Mouse (Mus musculus) spleen, postnatal 36 days (tissue): ENCODE measurements around the gene Igsf8.
"Not testable (repeated sequence)": the region's sequence is repeated elsewhere in the genome, so short reads cannot be mapped to it uniquely, and the experiment has no call there.

Experiments used
- DNase-seq, 2 experiments: peaks; one replicate each; pipeline ENCODE4 v3.0.0; 2022; ENCODE audit warnings: low spot score in 2 of 2, mixed read lengths in 1 of 2

Gene Igsf8

GRCm38 (mm10) chr1:172261477-172262078 is at the start of gene Igsf8:
Gene Igsf8 (plus strand): TSS chr1:172261641.
- DNase-seq: no peak

- no peak for DNase-seq
These were observed 48.7 kb upstream of the Igsf8 start for GRCm38 (mm10) chr1:172212776-172213175.

DNA sequence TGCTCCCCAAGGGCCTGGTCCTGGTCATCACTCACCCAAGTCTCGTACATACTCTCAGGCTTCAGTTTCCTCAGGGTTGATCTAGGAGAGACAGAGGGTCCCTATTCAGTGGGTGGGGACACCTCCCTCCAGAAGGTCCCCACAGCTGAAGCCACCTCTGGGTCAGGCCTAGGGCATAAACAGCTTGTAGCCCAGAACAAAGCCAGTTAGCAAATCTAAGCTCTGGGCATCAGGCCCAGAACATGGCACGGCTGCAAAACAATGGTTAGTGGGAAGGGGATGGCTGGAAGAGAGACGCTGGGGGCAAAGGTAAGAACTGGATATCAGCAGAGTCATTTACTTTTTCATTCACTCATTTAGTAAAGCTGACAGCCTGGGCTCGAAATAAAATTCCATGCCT is 47.7 kb upstream of the Igsf8 start:
- DNase-seq: no peak

GRCm38 (mm10) chr1:172214748-172215147 is 46.7 kb upstream of the Igsf8 start:
- DNase-seq: no peak

DNA sequence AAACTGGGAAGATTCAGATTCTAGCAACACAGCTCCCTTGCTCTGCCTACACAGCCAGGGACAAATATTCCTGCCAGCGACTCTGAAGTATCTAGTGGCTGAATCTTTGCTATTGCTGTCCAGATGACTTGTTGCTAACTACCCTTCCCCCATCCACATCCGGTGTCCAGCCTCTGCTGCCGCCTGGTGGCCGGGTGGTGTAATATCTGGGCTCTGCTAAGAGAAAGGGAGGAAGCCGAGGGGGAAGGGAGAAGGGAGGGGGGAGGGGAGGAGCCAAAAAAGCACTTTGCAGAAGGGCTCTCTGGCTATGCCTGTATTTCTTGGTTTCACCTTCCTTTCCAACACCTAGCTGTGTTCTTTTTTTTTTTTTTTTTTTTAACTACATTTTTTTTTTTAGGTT is 44.3 kb upstream of the Igsf8 start:
- peak; percentile 91 for DNase-seq

DNA sequence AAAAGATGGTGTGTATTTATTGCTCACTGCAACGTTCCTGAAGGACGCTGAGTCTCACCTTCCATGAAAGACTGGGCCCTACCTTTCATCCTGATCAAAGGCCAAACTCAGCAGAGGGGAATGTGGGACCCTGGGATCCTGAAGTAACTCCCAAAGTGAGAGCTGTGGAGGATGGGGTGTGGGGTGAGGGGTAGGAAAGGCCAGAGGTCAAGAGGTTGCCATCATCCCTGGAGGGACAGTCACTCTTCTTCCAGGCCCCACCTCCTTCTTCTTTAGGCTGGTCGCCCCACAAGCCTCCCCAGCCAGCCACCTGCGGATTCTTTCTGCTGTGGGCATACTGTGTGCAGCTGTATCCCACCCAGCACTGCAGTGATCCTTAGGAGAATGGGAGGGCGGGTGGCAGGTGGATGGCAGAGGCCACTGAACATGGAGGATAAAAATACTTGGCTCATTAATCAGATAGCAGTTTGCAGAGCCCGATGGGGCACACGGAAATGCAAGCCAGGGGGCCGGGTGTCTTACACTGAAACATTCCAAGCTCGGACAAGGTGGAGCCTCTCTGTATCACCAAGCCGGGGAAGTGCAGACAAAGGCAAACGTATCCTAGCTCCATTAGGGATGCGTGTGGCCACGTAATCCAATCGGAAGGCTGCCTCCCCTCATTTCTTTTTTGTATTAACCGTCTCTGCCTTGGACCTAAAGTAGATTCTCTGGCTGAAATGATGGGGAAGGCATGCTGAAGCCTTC is 43.1 kb upstream of the Igsf8 start:
- no peak for DNase-seq

- DNase-seq: no peak
These were observed 41.7 kb upstream of the Igsf8 start, which contains the start of gene Casq1 for GRCm38 (mm10) chr1:172219451-172220406. Gene Casq1 (minus strand): TSS chr1:172219868.

- DNase-seq: peak in 1 of 2 experiments; percentile 20
These were observed 41.0 kb upstream of the Igsf8 start for GRCm38 (mm10) chr1:172220414-172220813.

DNA sequence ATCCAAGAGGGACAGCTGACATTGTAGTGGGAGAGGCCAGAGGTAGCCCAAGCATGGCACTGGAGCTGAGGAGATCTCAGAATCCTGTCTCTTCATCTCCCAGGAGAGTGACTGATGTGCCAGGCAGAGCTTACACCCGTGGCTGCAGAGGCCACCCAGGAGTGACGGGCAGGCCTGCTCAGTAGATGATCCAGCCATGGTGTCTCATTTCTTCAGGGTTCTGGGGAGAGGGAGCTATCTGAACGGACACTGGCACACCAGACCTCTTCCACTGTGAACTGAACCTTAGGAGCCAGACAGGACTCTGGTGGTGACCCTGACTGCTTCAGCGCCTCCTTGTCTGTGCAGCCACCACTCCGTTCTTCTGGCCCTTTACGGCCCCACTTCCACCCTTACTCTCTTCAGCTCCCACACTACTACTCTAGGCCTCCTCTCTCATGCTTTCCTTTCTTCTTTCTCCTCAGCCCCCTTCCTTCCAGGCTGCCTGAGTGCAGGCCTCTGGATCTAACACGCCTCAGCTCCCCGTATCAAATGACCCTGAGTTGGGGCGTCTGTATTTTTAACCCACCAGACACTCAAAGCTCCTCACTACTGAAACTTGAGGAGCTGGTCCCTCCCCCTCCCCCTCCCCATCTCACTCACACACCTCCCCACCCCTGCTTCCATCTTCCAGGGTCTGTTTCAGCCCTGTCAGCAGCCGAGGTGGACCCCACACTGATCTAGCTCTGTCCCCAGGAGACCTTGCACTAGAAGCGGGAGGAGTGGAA is 40.0 kb upstream of the Igsf8 start:
- DNase-seq: no peak

DNA sequence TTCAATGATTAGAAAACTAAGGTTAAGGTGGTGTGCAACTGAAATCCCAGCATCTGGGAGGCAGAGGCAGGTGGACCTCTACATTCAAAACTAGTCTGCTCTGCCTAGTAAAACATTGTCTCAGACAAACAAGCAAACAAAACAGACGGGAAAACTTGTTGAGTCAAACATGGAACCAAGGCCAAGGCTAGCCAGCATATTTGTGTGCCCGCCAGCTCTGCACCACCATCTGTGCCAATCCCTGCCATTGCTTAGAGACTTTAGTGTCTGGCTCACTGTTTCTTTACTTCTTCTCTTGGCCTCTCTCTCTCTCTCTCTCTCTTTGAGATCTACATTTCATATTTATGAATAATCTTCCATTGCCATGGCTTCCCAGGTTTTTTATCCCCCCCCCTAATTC is 33.2 kb upstream of the Igsf8 start:
- no peak for DNase-seq

GRCm38 (mm10) chr1:172229215-172229614 is 32.2 kb upstream of the Igsf8 start:
- DNase-seq: no peak

DNA sequence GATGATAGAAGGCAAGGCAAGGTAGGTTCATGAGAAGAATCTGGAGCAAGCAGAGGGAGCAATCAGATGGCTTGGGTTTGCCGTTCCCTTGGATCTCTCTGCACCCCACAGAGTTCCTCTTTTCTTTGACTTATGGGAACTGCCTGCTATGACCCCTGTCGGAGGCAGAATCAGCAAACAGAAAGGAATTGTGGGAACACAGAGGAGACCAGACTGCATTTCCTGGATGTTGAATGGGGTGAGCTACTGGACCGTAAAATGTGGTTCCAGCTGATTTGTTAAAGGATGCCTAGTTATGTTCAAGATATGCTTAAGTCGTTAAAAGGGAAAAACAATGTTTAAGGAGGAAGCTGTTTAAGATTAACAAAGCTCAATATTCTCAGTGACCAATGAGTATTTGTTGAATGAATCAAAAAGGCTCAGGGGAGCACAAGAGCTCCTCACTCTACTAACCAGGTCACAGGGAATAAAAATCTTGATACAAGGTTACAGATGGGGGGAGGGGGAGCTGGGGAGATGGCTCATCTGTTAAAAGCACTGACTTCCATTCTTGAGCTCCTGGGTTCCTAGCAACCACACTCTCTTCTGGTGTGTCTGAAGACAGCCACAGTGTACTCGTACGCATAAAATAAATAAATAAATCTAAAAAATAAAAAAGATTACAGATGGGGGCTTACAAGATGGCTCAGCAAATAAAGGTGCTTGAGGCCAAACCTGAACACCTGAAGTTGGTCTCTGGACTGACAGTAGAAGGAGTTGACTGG is 20.3 kb upstream of the Igsf8 start:
- DNase-seq: no peak

GRCm38 (mm10) chr1:172242401-172242800 is 19.0 kb upstream of the Igsf8 start:
- no peak for DNase-seq

- no peak for DNase-seq
These were observed 17.8 kb upstream of the Igsf8 start for GRCm38 (mm10) chr1:172243547-172244205.

- DNase-seq: not testable (repeated sequence)
These were observed 16.8 kb upstream of the Igsf8 start for GRCm38 (mm10) chr1:172244645-172245044.

DNA sequence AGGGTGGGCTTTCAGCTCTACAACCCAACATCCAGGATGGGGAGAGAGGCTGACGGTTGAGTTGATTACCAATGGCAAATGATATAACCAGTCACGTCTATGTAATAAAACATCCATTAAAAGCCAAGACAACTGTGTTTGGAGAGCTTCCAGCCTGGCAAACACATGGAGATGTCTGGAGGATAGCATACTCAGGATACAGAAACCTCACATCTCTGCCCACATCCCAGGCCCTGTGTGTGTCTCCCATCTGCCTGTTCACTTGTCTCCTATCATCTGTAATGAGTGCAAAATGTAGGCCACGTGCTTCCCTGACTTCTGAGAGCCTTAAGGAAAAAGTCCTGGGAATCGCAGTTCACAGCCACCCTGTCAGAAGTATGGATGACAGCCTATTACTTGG is 14.2 kb upstream of the Igsf8 start:
- no peak for DNase-seq

GRCm38 (mm10) chr1:172247679-172248078 is 13.8 kb upstream of the Igsf8 start:
- no peak for DNase-seq

- no peak for DNase-seq
These were observed 3.1 kb upstream of the Igsf8 start, which contains the start of gene Atp1a4 for GRCm38 (mm10) chr1:172258314-172258713. Gene Atp1a4 (minus strand): TSS chr1:172258414.

GRCm38 (mm10) chr1:172271208-172271607 is 9.8 kb downstream of the Igsf8 start:
- no peak for DNase-seq

DNA sequence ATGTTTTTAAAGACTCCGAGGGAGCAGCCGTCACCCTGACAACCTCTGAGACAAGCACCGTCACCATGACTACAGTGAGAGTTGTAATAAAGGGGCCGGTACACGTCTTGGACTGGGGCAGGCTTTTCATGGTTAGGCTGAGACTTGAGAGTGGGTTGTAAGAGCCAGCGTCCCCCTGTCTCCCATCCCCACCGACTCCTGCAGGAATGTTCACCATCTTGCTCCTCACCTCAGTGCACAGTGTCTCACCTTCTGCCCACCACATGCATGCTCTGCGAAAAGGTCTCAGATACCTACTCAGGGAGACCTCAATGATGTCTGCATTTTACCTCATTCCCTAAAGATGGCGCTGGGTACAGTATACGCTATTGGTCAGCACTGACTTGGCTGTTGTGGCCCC is 10.3 kb downstream of the Igsf8 start:
- DNase-seq: no peak
